Mouse (Mus musculus) cerebellum, postnatal 4 days (tissue): ENCODE data around the gene Fras1.
A peak's percentile ranks its signal among the peaks of the same experiment; 100 is the strongest.

Experiments
- DNase-seq, 2 experiments: peaks; one replicate each; pipeline ENCODE4 v3.0.0; 2022; ENCODE audit warnings: low spot score in 2 of 2, mixed read lengths in 1 of 2

Gene Fras1

GRCm38 (mm10) chr5:96373567-96373985 is at the start of gene Fras1:
Gene Fras1 (plus strand): TSS chr5:96373955.
- peak in 1 of 2 experiments; percentile 40 for DNase-seq

GRCm38 (mm10) chr5:96331048-96331737 is 42.6 kb upstream of the Fras1 start:
- DNase-seq: no peak

GRCm38 (mm10) chr5:96331738-96332070 is 42.1 kb upstream of the Fras1 start:
- DNase-seq: no peak

GRCm38 (mm10) chr5:96333963-96334362 is 39.8 kb upstream of the Fras1 start:
- DNase-seq: no peak

- DNase-seq: no peak
Measured at GRCm38 (mm10) chr5:96340564-96340963, 33.2 kb upstream of the Fras1 start.

GRCm38 (mm10) chr5:96344983-96345382 is 28.8 kb upstream of the Fras1 start:
- no peak for DNase-seq

GRCm38 (mm10) chr5:96351963-96352362 is 21.8 kb upstream of the Fras1 start:
- DNase-seq: no peak

GRCm38 (mm10) chr5:96363950-96364349 is 9.8 kb upstream of the Fras1 start:
- no peak for DNase-seq

- DNase-seq: no peak
Measured at GRCm38 (mm10) chr5:96365590-96365989, 8.2 kb upstream of the Fras1 start.

GRCm38 (mm10) chr5:96367260-96367659 is 6.5 kb upstream of the Fras1 start:
- DNase-seq: no peak

- no peak for DNase-seq
Measured at GRCm38 (mm10) chr5:96373106-96373505, 649 bp upstream of the Fras1 start.

GRCm38 (mm10) chr5:96373986-96374901 is 489 bp downstream of the Fras1 start:
- peak; percentile 43 to 55 for DNase-seq

GRCm38 (mm10) chr5:96375391-96375831 is 1.7 kb downstream of the Fras1 start:
- DNase-seq: no peak

GRCm38 (mm10) chr5:96376216-96376615 is 2.5 kb downstream of the Fras1 start:
- DNase-seq: no peak

- no peak for DNase-seq
Measured at GRCm38 (mm10) chr5:96386138-96386933, 12.6 kb downstream of the Fras1 start.

GRCm38 (mm10) chr5:96388306-96388705 is 14.6 kb downstream of the Fras1 start:
- no peak for DNase-seq

GRCm38 (mm10) chr5:96389963-96390623 is 16.3 kb downstream of the Fras1 start:
- DNase-seq: no peak

- no peak for DNase-seq
Measured at GRCm38 (mm10) chr5:96391086-96391485, 17.3 kb downstream of the Fras1 start.

GRCm38 (mm10) chr5:96394947-96395346 is 21.2 kb downstream of the Fras1 start:
- no peak for DNase-seq

GRCm38 (mm10) chr5:96395786-96396650 is 22.3 kb downstream of the Fras1 start:
- DNase-seq: no peak

GRCm38 (mm10) chr5:96402555-96402954 is 28.8 kb downstream of the Fras1 start:
- DNase-seq: no peak
